Mouse (Mus musculus) neutrophil, adult 65 days (primary cell): ENCODE measurements around the gene Nr1d1. TPM values are rescaled to one million over a fixed set of nuclear protein-coding genes. Genes with fewer than 3 reads are reported as not detected.

Source experiments
- total RNA-seq: library from RNA; stranded (reverse); gene quantifications from 2 replicates; pipeline ENCODE4 v1.2.4, GENCODE M21; 2023

The Nr1d1 gene
- total RNA-seq: 10.7 and 10.8 TPM in 2 replicates

GRCm38 (mm10) chr11:98774582-98775347 is at the start of gene Nr1d1:
Gene Nr1d1 (minus strand): TSS chr11:98775333.

DNA sequence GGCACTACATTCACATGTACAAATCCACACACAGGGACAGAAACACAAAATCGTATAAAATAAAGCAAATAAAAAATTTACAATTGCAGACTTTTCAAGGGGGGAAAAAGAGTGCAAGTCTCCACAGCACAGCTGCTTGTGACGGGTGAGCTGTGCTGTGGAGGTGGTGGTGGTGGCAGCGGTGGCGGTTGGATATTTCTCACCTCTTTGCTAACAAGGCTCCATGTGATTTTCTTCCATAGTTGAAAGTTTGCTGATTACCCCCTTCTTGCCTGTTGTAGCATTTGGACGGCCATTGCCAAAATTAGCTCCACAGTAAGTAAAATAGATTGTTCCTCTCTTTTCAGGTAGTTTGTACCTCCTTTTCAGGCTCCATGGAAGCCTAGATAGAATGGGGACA is 29.5 kb upstream of the Nr1d1 start, which contains the start of gene Casc3:
Casc3 (plus strand) TSS at position 301 of the 400 bp plus-strand sequence.

DNA sequence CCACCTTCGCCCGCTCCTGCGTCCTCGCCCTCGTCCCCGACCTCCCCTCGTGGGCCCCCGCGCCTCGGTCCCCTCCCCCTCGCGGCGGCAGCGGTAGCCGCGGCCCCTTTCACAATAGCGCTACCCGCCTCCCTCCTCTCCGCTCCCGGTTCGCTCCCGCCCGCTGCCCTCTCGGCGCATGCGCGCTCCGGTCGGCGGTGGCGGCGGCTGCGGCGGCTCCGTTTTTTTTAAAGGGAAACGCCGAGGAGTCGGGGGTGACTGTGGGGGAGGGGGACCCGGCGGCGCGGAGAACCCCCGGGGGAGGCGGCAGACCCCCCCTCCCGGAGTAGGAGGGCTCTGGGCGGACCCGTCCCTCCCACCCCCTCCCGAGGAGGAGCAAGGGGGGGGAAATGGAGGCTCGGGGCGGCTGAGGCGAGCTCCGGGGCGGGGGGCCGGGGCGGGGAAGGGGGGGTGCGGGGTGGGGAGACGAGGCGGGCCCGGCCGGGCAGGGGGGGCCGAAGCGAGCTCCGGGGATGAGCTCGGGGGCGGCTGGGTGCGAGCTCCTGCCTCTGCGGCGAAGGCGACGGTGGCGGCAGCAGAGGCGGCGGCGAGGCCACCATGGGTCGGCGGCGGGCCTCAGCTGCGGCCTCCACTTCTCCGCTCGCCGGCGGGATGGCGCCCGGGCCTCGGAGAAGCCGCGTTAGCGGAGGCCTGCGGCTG is 20.0 kb upstream of the Nr1d1 start, which contains the start of gene Msl1:
Msl1 (plus strand) TSS at position 502 of the 699 bp plus-strand sequence.

GRCm38 (mm10) chr11:98740393-98741050 is 34.6 kb downstream of the Nr1d1 start, which contains the start of gene Thra:
Gene Thra (plus strand): TSS chr11:98740638.

DNA sequence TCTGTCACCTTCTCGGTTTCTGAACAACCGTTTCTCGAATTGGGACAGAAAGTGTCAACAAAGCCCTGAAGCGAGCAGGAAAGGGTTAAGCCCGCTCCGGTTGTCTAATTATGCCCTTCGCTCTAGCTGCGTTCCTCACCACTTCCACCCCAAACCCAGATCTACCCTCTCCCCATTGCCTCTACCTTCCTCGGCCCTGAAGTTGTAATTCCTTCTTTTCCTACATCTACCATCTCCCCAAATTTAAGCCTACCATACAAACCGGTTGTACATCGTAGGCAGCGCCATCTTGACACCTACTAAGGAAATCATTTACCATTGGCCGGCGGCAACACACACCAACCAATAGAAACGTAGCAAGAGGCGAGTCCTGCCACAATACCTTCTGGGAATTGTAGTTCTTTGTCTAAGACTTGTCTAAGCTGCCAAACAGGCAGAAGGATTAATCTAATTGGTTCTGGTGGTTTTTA is 46.0 kb downstream of the Nr1d1 start, which contains the start of gene Med24:
Med24 (minus strand) TSS at position 317 of the 470 bp plus-strand sequence.

Other genes starting within 250 kb of the Nr1d1 start
- 1.8 and 5.5 TPM in 2 replicates for gene Ikzf3, start 229.3 kb downstream of the Nr1d1 start, total RNA-seq
- gene Zpbp2, start 224.2 kb downstream of the Nr1d1 start, total RNA-seq: not detected in 2 replicates
- 4.4 and 6.5 TPM in 2 replicates for gene Ormdl3, start 188.0 kb downstream of the Nr1d1 start, total RNA-seq
- not detected in 2 replicates for gene Lrrc3c, start 177.0 kb downstream of the Nr1d1 start, total RNA-seq
- 21.5 and 21.8 TPM in 2 replicates for gene Gm12355, start 149.7 kb downstream of the Nr1d1 start, total RNA-seq
- gene Gsdma3, start 149.0 kb downstream of the Nr1d1 start, total RNA-seq: not detected in 2 replicates
- not detected in 2 replicates for gene Gsdma2, start 128.6 kb downstream of the Nr1d1 start, total RNA-seq
- gene Gsdma, start 111.0 kb downstream of the Nr1d1 start, total RNA-seq: not detected in 2 replicates
- gene Psmd3, start 92.8 kb downstream of the Nr1d1 start, total RNA-seq: 36.3 and 38.7 TPM in 2 replicates
- not detected in 2 replicates for gene Csf3, start 74.1 kb downstream of the Nr1d1 start, total RNA-seq
- 40.2 and 46.5 TPM in 2 replicates for gene Med24, start 45.9 kb downstream of the Nr1d1 start, total RNA-seq
- gene Thra, start 34.7 kb downstream of the Nr1d1 start, total RNA-seq: 20.4 and 31.7 TPM in 2 replicates
- gene Msl1, start 20.2 kb upstream of the Nr1d1 start, total RNA-seq: 203 and 237 TPM in 2 replicates
- 64.7 and 83.1 TPM in 2 replicates for gene Casc3, start 29.6 kb upstream of the Nr1d1 start, total RNA-seq
- 0.19 and 0.59 TPM in 2 replicates for gene Rapgefl1, start 61.5 kb upstream of the Nr1d1 start, total RNA-seq
- 31.2 and 34.2 TPM in 2 replicates for gene Wipf2, start 88.3 kb upstream of the Nr1d1 start, total RNA-seq
- gene Cdc6, start 132.5 kb upstream of the Nr1d1 start, total RNA-seq: 25.4 and 32.2 TPM in 2 replicates
- gene Rara, start 152.5 kb upstream of the Nr1d1 start, total RNA-seq: 125 and 130 TPM in 2 replicates
- not detected in 2 replicates for gene Gjd3, start 207.7 kb upstream of the Nr1d1 start, total RNA-seq
- gene Top2a, start 248.9 kb upstream of the Nr1d1 start, total RNA-seq: 221 and 277 TPM in 2 replicates